Mouse (Mus musculus): Measurements from ENCODE around the gene Il13. TPM values are rescaled to one million over a fixed set of nuclear protein-coding genes. Genes with fewer than 3 reads are reported as not detected.

Gene Il13
- total and polyA plus RNA-seq, 3 experiments = not detected

GRCm38 (mm10) chr11:53609231-53609630 lies 25.3 kb downstream of the Il13 start (continued):
- no peak for TF ChIP-seq BHLHE40 (IDR thresholded peaks at IDR 0.05; ENCODE audit: borderline replicate concordance, low read depth, low read length)
- TF ChIP-seq TCF12 (IDR thresholded peaks at IDR 0.05; ENCODE audit: low read depth, low read length) = peak; percentile 73
- 0 out of 2 replicates have a peak, but pooled peaks have one; percentile 34 for TF ChIP-seq MAX (IDR thresholded peaks at IDR 0.05; ENCODE audit: low read length)
- TF ChIP-seq ZMIZ1 (IDR thresholded peaks at IDR 0.05; ENCODE audit: low read depth, low read length) = no peak
- TF ChIP-seq EP300 (IDR thresholded peaks at IDR 0.05; ENCODE audit: low read depth in 1 of 2, low read length in 2 of 2) = peak in 1 of 2 experiments; percentile 63; a peak in 2 of 4 replicates
- no peak for TF ChIP-seq ELF1 (IDR thresholded peaks at IDR 0.05; ENCODE audit: low read depth, low read length)
- TF ChIP-seq MXI1 (IDR thresholded peaks at IDR 0.05; ENCODE audit: low read depth, low read length) = no peak
- TF ChIP-seq ZC3H11A (IDR thresholded peaks at IDR 0.05; ENCODE audit: low read depth, low read length) = no peak
- TF ChIP-seq NELFE (IDR thresholded peaks at IDR 0.05; ENCODE audit: low read depth, low read length) = no peak
- TF ChIP-seq POLR2AphosphoS5 (IDR thresholded peaks at IDR 0.05; ENCODE audit: borderline replicate concordance, low read depth, low read length) = no peak
- 0 out of 2 replicates have a peak, but pooled peaks have one; percentile 15 for TF ChIP-seq SMC3 (IDR thresholded peaks at IDR 0.05; ENCODE audit: low read depth, low read length)
- TF ChIP-seq GABPA (IDR thresholded peaks at IDR 0.05; ENCODE audit: low read depth, low read length) = no peak; the same call in 1 of the 2 replicates
- TF ChIP-seq CHD1 (IDR thresholded peaks at IDR 0.05; ENCODE audit: low read depth, low read length) = no peak
- no peak for TF ChIP-seq E2F4 (IDR thresholded peaks at IDR 0.05; ENCODE audit: borderline replicate concordance, low read depth, low read length)
- no peak for TF ChIP-seq MAZ (IDR thresholded peaks at IDR 0.05; ENCODE audit: low read depth, low read length)
- TF ChIP-seq RAD21 (IDR thresholded peaks at IDR 0.05; ENCODE audit: low read depth, low read length) = no peak

GRCm38 (mm10) chr11:53605609-53606008 lies 28.9 kb downstream of the Il13 start:
- Histone ChIP-seq H3K9ac (ENCODE audit: control insufficient read depth, low read depth, low read length, poor library complexity, severe bottlenecking) (peak overlapping the region; percentile 35), H3K4me3 (ENCODE audit: control insufficient read depth in 1 of 2, insufficient read depth in 1 of 2, low read depth in 2 of 2, low read length in 2 of 2) (peak overlapping the region; percentile 21 to 28)
- peak; percentile 84 for DNase-seq (ENCODE audit: low read depth, low spot score)
- no peak for TF ChIP-seq HCFC1 (IDR thresholded peaks at IDR 0.05; ENCODE audit: low read depth, low read length)
- no peak for TF ChIP-seq ELF1 (IDR thresholded peaks at IDR 0.05; ENCODE audit: low read depth, low read length)
- no peak for TF ChIP-seq POLR2AphosphoS5 (IDR thresholded peaks at IDR 0.05; ENCODE audit: borderline replicate concordance, low read depth, low read length)
- TF ChIP-seq TCF12 (IDR thresholded peaks at IDR 0.05; ENCODE audit: low read depth, low read length) = peak; percentile 78
- TF ChIP-seq BHLHE40 (IDR thresholded peaks at IDR 0.05; ENCODE audit: borderline replicate concordance, low read depth, low read length) = peak; percentile 52
- no peak; the same call in 1 of the 2 replicates for TF ChIP-seq CHD2 (IDR thresholded peaks at IDR 0.05; ENCODE audit: low read length)
- TF ChIP-seq GATA1 (IDR thresholded peaks at IDR 0.05; ENCODE audit: low read depth, low read length) = peak; percentile 91
- peak; percentile 19 for TF ChIP-seq ZC3H11A (IDR thresholded peaks at IDR 0.05; ENCODE audit: low read depth, low read length)
- peak; percentile 68; the same call in 1 of the 2 replicates for TF ChIP-seq RCOR1 (IDR thresholded peaks at IDR 0.05; ENCODE audit: low read depth, low read length)
- peak; percentile 11; the same call in 1 of the 2 replicates for TF ChIP-seq MAFK (IDR thresholded peaks at IDR 0.05; ENCODE audit: borderline replicate concordance, low read depth, low read length)
- TF ChIP-seq GABPA (IDR thresholded peaks at IDR 0.05; ENCODE audit: low read depth, low read length) = no peak
- TF ChIP-seq ZKSCAN1 (IDR thresholded peaks at IDR 0.05; ENCODE audit: low read depth, low read length) = no peak
- TF ChIP-seq MYC (IDR thresholded peaks at IDR 0.05; ENCODE audit: low read depth, low read length) = no peak
- no peak for TF ChIP-seq MEF2A (IDR thresholded peaks at IDR 0.05; ENCODE audit: extremely low read depth, insufficient replicate concordance, low read depth, low read length, poor library complexity, severe bottlenecking)
- no peak for TF ChIP-seq ZMIZ1 (IDR thresholded peaks at IDR 0.05; ENCODE audit: low read depth, low read length)
- TF ChIP-seq POLR2A (IDR thresholded peaks at IDR 0.05; ENCODE audit: control insufficient read depth in 1 of 2, insufficient read depth in 1 of 2, low read depth in 1 of 2, low read length in 2 of 2, poor library complexity in 1 of 2) = no peak
- TF ChIP-seq MXI1 (IDR thresholded peaks at IDR 0.05; ENCODE audit: low read depth, low read length) = no peak
- peak; percentile 48; the same call in 1 of the 2 replicates for TF ChIP-seq MYB (IDR thresholded peaks at IDR 0.05; ENCODE audit: low read depth, low read length)
- no peak for TF ChIP-seq CTCF (IDR thresholded peaks at IDR 0.05 in 2 of 3, conservative IDR thresholded peaks at IDR 0.05 in 1 of 3; ENCODE audit: control insufficient read depth in 1 of 3, insufficient read depth in 1 of 3, low read depth in 2 of 3, low read length in 3 of 3, poor library complexity in 1 of 3, severe bottlenecking in 1 of 3)
- TF ChIP-seq MAX (IDR thresholded peaks at IDR 0.05; ENCODE audit: low read length) = peak; percentile 58; the same call in 1 of the 2 replicates
- no peak for TF ChIP-seq USF2 (IDR thresholded peaks at IDR 0.05; ENCODE audit: borderline replicate concordance in 1 of 2, insufficient read depth in 1 of 2, low read depth in 1 of 2, low read length in 2 of 2)
- TF ChIP-seq POLR2AphosphoS2 (IDR thresholded peaks at IDR 0.05; ENCODE audit: low read length) = no peak
- TF ChIP-seq UBTF (IDR thresholded peaks at IDR 0.05; ENCODE audit: borderline replicate concordance, insufficient read depth, low read depth, low read length) = no peak
- no peak; the same call in 1 of the 2 replicates for TF ChIP-seq TBP (IDR thresholded peaks at IDR 0.05; ENCODE audit: low read depth, low read length)
- TF ChIP-seq JUND (IDR thresholded peaks at IDR 0.05; ENCODE audit: low read depth, low read length) = no peak
- TF ChIP-seq TAL1 (IDR thresholded peaks at IDR 0.05; ENCODE audit: low read length) = no peak

More at GRCm38 (mm10) chr11:53605609-53606008, 28.9 kb downstream of the Il13 start:
- Histone ChIP-seq H3K4me1 (ENCODE audit: control insufficient read depth in 1 of 2, insufficient read depth in 2 of 2, low read length in 2 of 2) (peaks cover 29% of the 10 kb centered on the region in 2 experiments), H3K36me3 (ENCODE audit: control insufficient read depth in 1 of 2, insufficient read depth in 2 of 2, low read length in 2 of 2) (peaks cover 0 to 19% of the 10 kb centered on the region in 2 experiments; a peak in 2 of 4 replicates), H3K79me2 (ENCODE audit: control insufficient read depth, insufficient read depth, low read length, poor library complexity) (no peaks in the 10 kb centered on the region), H3K27me3 (ENCODE audit: control insufficient read depth in 1 of 2, insufficient read depth in 2 of 2, low read length in 2 of 2) (no peaks in the 10 kb centered on the region), H3K9me3 (replicated peaks; ENCODE audit: insufficient read depth, low read length) (no peaks in the 10 kb centered on the region), H3K27ac (ENCODE audit: control insufficient read depth, low read depth, low read length) (peak overlapping the region; percentile 75)
